Mouse (Mus musculus) MEL (cell line): ENCODE data around the gene Sdhc. TPM values are rescaled to one million over a fixed set of nuclear protein-coding genes. Genes with fewer than 3 reads are reported as not detected.
A peak's percentile ranks its signal among the peaks of the same experiment; 100 is the strongest.

Experiments
- DNase-seq: peaks from one replicate; pipeline ENCODE4 v3.0.0; 2011; ENCODE audit warnings: low read depth, low spot score
- H3K27ac ChIP-seq: 2 replicates; pipeline ENCODE4 v1.5.1; 2012; ENCODE audit warnings: low read depth, mild to moderate bottlenecking, control low read depth, low read length, moderate library complexity; ENCODE audit not compliant: control insufficient read depth
- H3K27me3 ChIP-seq, 2 experiments: fragments of 150-350 bp in 1 of 2; sonication (generic) in 1 of 2; 2 replicates each; pipeline ENCODE4 v1.6.1; 2012; ENCODE audit warnings: low read length in 2 of 2, mild to moderate bottlenecking in 2 of 2, improper control_type of control experiment in 1 of 2, moderate library complexity in 1 of 2; ENCODE audit not compliant: insufficient read depth in 2 of 2, control insufficient read depth in 1 of 2
- H3K36me3 ChIP-seq, 2 experiments: 2 replicates each; pipeline ENCODE4 v1.6.1; 2012 to 2014; ENCODE audit warnings: low read length in 2 of 2, improper control_type of control experiment in 1 of 2, inconsistent platforms in 1 of 2, mild to moderate bottlenecking in 1 of 2; ENCODE audit not compliant: insufficient read depth in 2 of 2, control insufficient read depth in 1 of 2
- H3K4me1 ChIP-seq, 2 experiments: fragments of 150-350 bp in 1 of 2; sonication (generic) in 1 of 2; 2 replicates each; pipeline ENCODE4 v1.6.1; 2012; ENCODE audit warnings: low read length in 2 of 2, improper control_type of control experiment in 1 of 2, mild to moderate bottlenecking in 1 of 2; ENCODE audit not compliant: insufficient read depth in 2 of 2, control insufficient read depth in 1 of 2
- H3K4me3 ChIP-seq, 2 experiments: fragments of 150-350 bp in 1 of 2; sonication (generic) in 1 of 2; 2 replicates each; pipeline ENCODE4 v1.5.1; 2012; ENCODE audit warnings: low read depth in 2 of 2, low read length in 2 of 2, mild to moderate bottlenecking in 2 of 2, moderate library complexity in 2 of 2, control low read depth in 1 of 2, improper control_type of control experiment in 1 of 2; ENCODE audit not compliant: control insufficient read depth in 1 of 2, insufficient read depth in 1 of 2
- H3K79me2 ChIP-seq: 2 replicates; pipeline ENCODE4 v1.6.1; 2012; ENCODE audit warnings: mild to moderate bottlenecking, low read length, moderate library complexity; ENCODE audit not compliant: control insufficient read depth, poor library complexity, insufficient read depth
- H3K9ac ChIP-seq: 2 replicates; pipeline ENCODE4 v1.6.1; 2012; ENCODE audit warnings: low read depth, mild to moderate bottlenecking, control low read depth, low read length, moderate library complexity; ENCODE audit not compliant: control insufficient read depth, poor library complexity, severe bottlenecking
- H3K9me3 ChIP-seq: fragments of 150-350 bp; sonication (generic); replicated peaks from 2 replicates; pipeline ENCODE4 v1.6.1; 2012; ENCODE audit warnings: mild to moderate bottlenecking, low read length, improper control_type of control experiment, moderate library complexity; ENCODE audit not compliant: insufficient read depth
- BHLHE40 ChIP-seq: IDR thresholded peaks from 2 replicates; pipeline ENCODE4 v1.6.1; 2012; ENCODE audit warnings: low read depth, mild to moderate bottlenecking, inconsistent platforms, low read length, improper control_type of control experiment, borderline replicate concordance
- CTCF ChIP-seq, 3 experiments: IDR thresholded peaks in 2 of 3; conservative IDR thresholded peaks in 1 of 3; 2 replicates each; pipeline ENCODE4 v1.5.1; 2011 to 2012; ENCODE audit warnings: low read length in 3 of 3, low read depth in 2 of 3, mild to moderate bottlenecking in 2 of 3, improper control_type of control experiment in 1 of 3, inconsistent platforms in 1 of 3, mixed read lengths in 1 of 3, moderate library complexity in 1 of 3; ENCODE audit not compliant: control insufficient read depth in 1 of 3, insufficient read depth in 1 of 3, poor library complexity in 1 of 3, severe bottlenecking in 1 of 3
- ELF1 ChIP-seq: IDR thresholded peaks from 2 replicates; pipeline ENCODE4 v1.6.1; 2014; ENCODE audit warnings: low read depth, mild to moderate bottlenecking, inconsistent platforms, low read length, improper control_type of control experiment, moderate library complexity
- ETS1 ChIP-seq: IDR thresholded peaks from 2 replicates; pipeline ENCODE4 v1.6.1; 2012; ENCODE audit warnings: low read depth, mild to moderate bottlenecking, inconsistent platforms, low read length, improper control_type of control experiment, moderate library complexity
- GABPA ChIP-seq: IDR thresholded peaks from 2 replicates; pipeline ENCODE4 v1.6.1; 2012; ENCODE audit warnings: low read depth, mild to moderate bottlenecking, inconsistent platforms, low read length, improper control_type of control experiment, moderate library complexity
- GATA1 ChIP-seq: IDR thresholded peaks from 2 replicates; pipeline ENCODE4 v1.6.1; 2011; ENCODE audit warnings: low read depth, low read length, improper control_type of control experiment
- KAT2A ChIP-seq: conservative IDR thresholded peaks from 2 replicates; pipeline ENCODE4 v1.6.1; 2012; ENCODE audit warnings: low read depth, low read length, improper control_type of control experiment, inconsistent platforms
- MAZ ChIP-seq: IDR thresholded peaks from 2 replicates; pipeline ENCODE4 v1.6.1; 2012; ENCODE audit warnings: low read depth, mild to moderate bottlenecking, inconsistent platforms, low read length, improper control_type of control experiment
- MXI1 ChIP-seq: IDR thresholded peaks from 2 replicates; pipeline ENCODE4 v1.6.1; 2011; ENCODE audit warnings: mild to moderate bottlenecking, low read depth, low read length, improper control_type of control experiment
- MYC ChIP-seq: IDR thresholded peaks from 2 replicates; pipeline ENCODE4 v1.6.1; 2011; ENCODE audit warnings: low read depth, mild to moderate bottlenecking, low read length, improper control_type of control experiment, moderate library complexity
- NELFE ChIP-seq: IDR thresholded peaks from 2 replicates; pipeline ENCODE4 v1.6.1; 2011; ENCODE audit warnings: low read depth, low read length, improper control_type of control experiment
- SIN3A ChIP-seq: IDR thresholded peaks from 2 replicates; pipeline ENCODE4 v1.6.1; 2012; ENCODE audit warnings: low read length, improper control_type of control experiment, inconsistent platforms
- SMC3 ChIP-seq: IDR thresholded peaks from 2 replicates; pipeline ENCODE4 v1.6.1; 2011; ENCODE audit warnings: low read depth, low read length, improper control_type of control experiment
- TAL1 ChIP-seq: IDR thresholded peaks from 2 replicates; pipeline ENCODE4 v1.6.1; 2012; ENCODE audit warnings: mild to moderate bottlenecking, inconsistent platforms, low read length, moderate library complexity, mixed read lengths
- USF1 ChIP-seq: IDR thresholded peaks from 2 replicates; pipeline ENCODE4 v1.6.1; 2014; ENCODE audit warnings: low read depth, mild to moderate bottlenecking, inconsistent platforms, low read length, improper control_type of control experiment, moderate library complexity
- ZKSCAN1 ChIP-seq: IDR thresholded peaks from 2 replicates; pipeline ENCODE4 v1.6.1; 2012; ENCODE audit warnings: low read depth, mild to moderate bottlenecking, inconsistent platforms, low read length, improper control_type of control experiment, moderate library complexity
- polyA plus RNA-seq, 2 experiments: library from polyadenylated mRNA; stranded (reverse) in 1 of 2; unstranded in 1 of 2; fragments of >175 nt in 1 of 2; fragments of >200 nt in 1 of 2; gene quantifications; 2 replicates each; pipeline versions ENCODE4 v1.2.1 to v1.2.4; 2012; ENCODE audit warnings: low replicate concordance in 2 of 2, low read depth in 1 of 2; ENCODE audit not compliant: insufficient read length in 2 of 2, insufficient read depth in 1 of 2, missing spikeins in 1 of 2
- total RNA-seq: library from RNA; depleted of rRNA; stranded (reverse); fragments of 300-350 nt; gene quantifications from 2 replicates; pipeline ENCODE4 v1.2.3, GENCODE M21; 2012

Sdhc gene
- total and polyA plus RNA-seq, 3 experiments: 79.4 to 224 TPM; not detected in 1

GRCm38 (mm10) chr1:171097612-171098011 lies 52.8 kb downstream of the Sdhc start (continued):
- TF ChIP-seq TAL1 (peak; percentile 64), SMC3 (no peak)

DNA sequence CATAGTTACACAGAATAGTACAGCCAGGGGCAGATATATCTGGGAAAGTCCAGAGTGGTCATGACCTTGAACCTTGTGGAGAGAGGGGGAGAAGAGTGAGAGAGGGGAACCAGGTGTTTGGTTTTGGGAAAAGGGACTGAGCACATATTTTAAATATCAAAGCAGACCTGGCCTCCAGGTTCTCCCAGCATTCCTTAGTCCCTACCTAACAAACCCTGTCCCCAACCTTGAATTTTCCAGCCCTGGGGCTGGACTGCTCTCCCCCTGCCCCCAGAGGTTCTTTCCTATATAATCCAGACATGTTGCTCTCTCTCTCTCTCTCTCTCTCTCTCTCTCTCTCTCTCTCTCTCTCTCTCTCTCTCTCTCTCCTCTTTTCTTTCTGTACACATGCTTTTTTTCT lies 53.3 kb downstream of the Sdhc start:
- peak overlapping the region in 1 of 2 experiments; percentile 25; a peak in 2 of 4 replicates for H3K4me3 ChIP-seq
- no peaks in the 10 kb centered on the region for H3K9me3 ChIP-seq
- H3K9ac ChIP-seq: no peak overlapping the region
- H3K27me3 ChIP-seq: no peaks in the 10 kb centered on the region
- peaks cover 0 to 18% of the 10 kb centered on the region in 2 experiments; a peak in 3 of 4 replicates for H3K4me1 ChIP-seq
- peaks cover 0 to 13% of the 10 kb centered on the region in 2 experiments; a peak in 2 of 4 replicates for H3K36me3 ChIP-seq
- H3K79me2 ChIP-seq: no peaks in the 10 kb centered on the region
- no peak for DNase-seq
- H3K27ac ChIP-seq: peak overlapping the region; percentile 26
- TF ChIP-seq CTCF (IDR thresholded peaks at IDR 0.05 in 2 of 3, conservative IDR thresholded peaks at IDR 0.05 in 1 of 3; ENCODE audit: control insufficient read depth in 1 of 3, insufficient read depth in 1 of 3, low read depth in 2 of 3, low read length in 3 of 3, poor library complexity in 1 of 3, severe bottlenecking in 1 of 3) (no peak), MXI1 (no peak), BHLHE40 (no peak), GATA1 (no peak), MYC (0 out of 2 replicates have a peak, but pooled peaks have one; percentile 3)

DNA sequence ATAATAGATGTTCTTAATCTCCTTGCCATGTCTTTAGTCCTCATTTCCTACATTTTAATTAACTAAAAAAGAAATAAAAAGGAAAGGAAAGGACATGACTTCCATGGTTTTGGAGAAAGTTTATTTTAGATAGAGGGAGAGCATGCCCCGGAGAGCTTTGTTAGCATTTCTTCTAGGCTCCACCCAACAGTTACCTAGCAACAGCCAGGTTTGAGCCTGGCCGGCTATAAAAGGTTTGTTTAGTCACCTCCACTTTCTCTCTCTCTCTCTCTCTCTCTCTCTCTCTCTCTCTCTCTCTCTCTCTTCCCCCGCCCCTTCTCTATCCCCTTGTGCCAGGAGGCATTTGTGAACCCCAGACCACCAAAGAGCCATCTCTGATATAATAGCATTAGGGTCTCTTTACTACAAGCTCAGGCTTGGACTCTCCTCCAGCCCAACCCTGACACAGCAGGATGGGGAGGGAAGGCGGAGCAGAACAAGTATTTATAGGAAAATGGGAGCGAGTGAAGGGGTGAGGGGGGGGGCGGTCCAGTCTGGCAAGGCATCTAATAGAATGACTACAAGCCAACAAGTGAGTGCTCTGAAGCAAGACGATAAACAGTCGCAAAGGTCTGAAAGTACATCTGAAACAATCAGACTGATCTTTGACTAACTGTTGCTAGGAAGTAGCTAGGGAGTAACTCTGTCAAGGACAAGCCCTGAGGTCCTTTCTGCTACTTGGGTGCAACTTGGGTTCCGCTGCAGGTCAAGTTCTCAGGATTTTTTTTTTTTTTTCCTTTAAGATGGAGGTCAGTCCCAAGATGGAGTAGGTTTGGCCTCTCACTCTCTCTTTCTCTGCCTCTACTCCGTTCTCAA lies 54.1 kb downstream of the Sdhc start:
- no peak overlapping the region for H3K27ac ChIP-seq
- TF ChIP-seq ETS1 (no peak), MAZ (no peak), SMC3 (no peak), ELF1 (no peak), ZKSCAN1 (no peak), NELFE (no peak), SIN3A (no peak), GABPA (no peak), KAT2A (no peak), USF1 (no peak), CTCF (IDR thresholded peaks at IDR 0.05 in 2 of 3, conservative IDR thresholded peaks at IDR 0.05 in 1 of 3; ENCODE audit: control insufficient read depth in 1 of 3, insufficient read depth in 1 of 3, low read depth in 2 of 3, low read length in 3 of 3, poor library complexity in 1 of 3, severe bottlenecking in 1 of 3) (no peak)
- TF ChIP-seq, all 39 proteins: peak for 0
- peaks cover 0 to 18% of the 10 kb centered on the region in 2 experiments; a peak in 3 of 4 replicates for H3K4me1 ChIP-seq

More for the DNA sequence above, 54.1 kb downstream of the Sdhc start:
- Histone ChIP-seq H3K27me3 (no peaks in the 10 kb centered on the region), H3K9ac (no peak overlapping the region), H3K79me2 (no peaks in the 10 kb centered on the region), H3K4me3 (no peak overlapping the region), H3K36me3 (peaks cover 0 to 13% of the 10 kb centered on the region in 2 experiments; a peak in 2 of 4 replicates), H3K9me3 (no peaks in the 10 kb centered on the region)
- DNase-seq: no peak
